Mouse (Mus musculus) forebrain, embryonic 12.5 days (tissue): ENCODE results near the gene 4930470P17Rik. TPM values are rescaled to one million over a fixed set of nuclear protein-coding genes. Genes with fewer than 3 reads are reported as not detected.

ENCODE experiments used
- ATAC-seq: fragments of 200-750 bp; cut with Nextera tagmentation; 2 replicates; pipeline ENCODE4 v1.8.0; 2017; ENCODE audit warnings: moderate TSS enrichment; ENCODE audit not compliant: low FRiP score
- H3K27ac ChIP-seq: fragments of 300-500 bp; sonication (generic); 2 replicates; pipeline ENCODE4 v1.5.1; 2016; ENCODE audit warnings: mild to moderate bottlenecking
- H3K27me3 ChIP-seq: fragments of 300-500 bp; sonication (generic); 2 replicates; pipeline ENCODE4 v1.6.1; 2016; ENCODE audit warnings: mild to moderate bottlenecking
- H3K36me3 ChIP-seq: fragments of 300-500 bp; sonication (generic); replicated peaks from 2 replicates; pipeline ENCODE4 v1.6.1; 2016; ENCODE audit warnings: mild to moderate bottlenecking
- H3K4me1 ChIP-seq: fragments of 300-500 bp; sonication (generic); 2 replicates; pipeline ENCODE4 v1.6.1; 2016
- H3K4me2 ChIP-seq: fragments of 300-500 bp; sonication (generic); 2 replicates; pipeline ENCODE4 v1.6.1; 2016; ENCODE audit warnings: mild to moderate bottlenecking, moderate library complexity
- H3K4me3 ChIP-seq: fragments of 300-500 bp; sonication (generic); replicated peaks from 2 replicates; pipeline ENCODE4 v1.5.1; 2016; ENCODE audit warnings: mild to moderate bottlenecking
- H3K9ac ChIP-seq: fragments of 300-500 bp; sonication (generic); 2 replicates; pipeline ENCODE4 v1.6.1; 2016; ENCODE audit warnings: mild to moderate bottlenecking
- H3K9me3 ChIP-seq: fragments of 300-500 bp; sonication (generic); 2 replicates; pipeline ENCODE4 v1.6.1; 2016
- WGBS: fragments of 180-500 bp; shearing (Covaris S2); methylation state at CpG from one replicate; pipeline ENCODE4 v1.1.7; 2016; 5-methylcytosine and 5-hydroxymethylcytosine counted together
- polyA plus RNA-seq: library from polyadenylated mRNA; unstranded; fragments of >200 nt; fragmentation: Nextera tagmentation; extraction: Ambion mirVana; gene quantifications from 2 replicates; pipeline ENCODE4 v1.2.1, GENCODE M21; 2016

The 4930470P17Rik gene
- polyA plus RNA-seq, 1 experiment from 2014 or later, result not detected

DNA sequence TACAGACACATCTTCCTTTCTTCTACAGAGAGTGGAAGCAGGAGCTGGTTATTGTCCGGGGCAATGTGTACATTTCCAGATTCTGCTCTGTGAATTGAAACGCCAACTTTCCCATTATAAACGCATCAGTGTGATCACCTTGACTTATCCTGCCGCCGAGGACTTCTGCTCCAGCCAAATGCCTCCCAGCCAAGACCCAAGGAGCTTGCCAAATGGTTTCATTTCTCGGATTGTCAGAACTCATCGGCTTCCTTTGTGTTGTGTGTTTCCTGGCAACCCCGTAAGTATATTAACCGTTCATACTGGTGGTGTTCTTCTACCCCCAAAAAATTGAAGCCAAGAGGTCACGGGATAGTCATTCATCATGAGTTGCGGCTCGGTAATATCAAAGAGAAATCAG lies 25.7 kb downstream of the 4930470P17Rik start:
- ATAC-seq, result no peak
- no peak overlapping the region for H3K9ac ChIP-seq

DNA sequence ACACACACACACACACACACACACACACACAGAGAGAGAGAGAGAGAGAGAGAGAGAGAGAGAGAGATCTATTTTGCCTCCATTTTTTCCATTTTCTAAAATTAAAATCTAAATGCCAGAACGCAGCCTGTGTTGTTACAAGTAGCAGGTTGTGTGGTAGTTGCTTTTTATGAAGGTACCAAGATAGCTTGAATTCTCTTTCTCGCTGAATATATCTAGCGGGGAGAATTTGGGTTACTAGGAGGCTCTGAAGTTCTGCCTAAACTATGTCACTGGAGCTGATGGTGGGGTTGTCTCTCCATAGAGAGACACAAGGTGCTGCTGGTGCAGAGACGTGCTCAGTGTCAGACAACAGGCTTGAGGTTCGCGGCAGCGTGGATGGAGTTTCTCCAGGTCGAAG lies 36.8 kb downstream of the 4930470P17Rik start:
- Histone ChIP-seq H3K4me1 (no peaks in the 10 kb centered on the region; the same call in 1 of the 2 replicates), H3K4me2 (no peak overlapping the region), H3K9ac (no peak overlapping the region), H3K27me3 (no peaks in the 10 kb centered on the region), H3K9me3 (no peaks in the 10 kb centered on the region), H3K36me3 (no peaks in the 10 kb centered on the region), H3K4me3 (no peak overlapping the region), H3K27ac (no peak overlapping the region)
- WGBS, result 95% methylated on average over 8 of the region's 8 CpGs
- no peak for ATAC-seq

More for the DNA sequence above, 25.7 kb downstream of the 4930470P17Rik start:
- Histone ChIP-seq H3K4me1 (no peaks in the 10 kb centered on the region), H3K4me2 (no peak overlapping the region), H3K36me3 (no peaks in the 10 kb centered on the region), H3K4me3 (no peak overlapping the region), H3K9me3 (no peaks in the 10 kb centered on the region), H3K27ac (no peak overlapping the region), H3K27me3 (no peaks in the 10 kb centered on the region)
- WGBS, result 93% methylated on average over 12 of the region's 12 CpGs

DNA sequence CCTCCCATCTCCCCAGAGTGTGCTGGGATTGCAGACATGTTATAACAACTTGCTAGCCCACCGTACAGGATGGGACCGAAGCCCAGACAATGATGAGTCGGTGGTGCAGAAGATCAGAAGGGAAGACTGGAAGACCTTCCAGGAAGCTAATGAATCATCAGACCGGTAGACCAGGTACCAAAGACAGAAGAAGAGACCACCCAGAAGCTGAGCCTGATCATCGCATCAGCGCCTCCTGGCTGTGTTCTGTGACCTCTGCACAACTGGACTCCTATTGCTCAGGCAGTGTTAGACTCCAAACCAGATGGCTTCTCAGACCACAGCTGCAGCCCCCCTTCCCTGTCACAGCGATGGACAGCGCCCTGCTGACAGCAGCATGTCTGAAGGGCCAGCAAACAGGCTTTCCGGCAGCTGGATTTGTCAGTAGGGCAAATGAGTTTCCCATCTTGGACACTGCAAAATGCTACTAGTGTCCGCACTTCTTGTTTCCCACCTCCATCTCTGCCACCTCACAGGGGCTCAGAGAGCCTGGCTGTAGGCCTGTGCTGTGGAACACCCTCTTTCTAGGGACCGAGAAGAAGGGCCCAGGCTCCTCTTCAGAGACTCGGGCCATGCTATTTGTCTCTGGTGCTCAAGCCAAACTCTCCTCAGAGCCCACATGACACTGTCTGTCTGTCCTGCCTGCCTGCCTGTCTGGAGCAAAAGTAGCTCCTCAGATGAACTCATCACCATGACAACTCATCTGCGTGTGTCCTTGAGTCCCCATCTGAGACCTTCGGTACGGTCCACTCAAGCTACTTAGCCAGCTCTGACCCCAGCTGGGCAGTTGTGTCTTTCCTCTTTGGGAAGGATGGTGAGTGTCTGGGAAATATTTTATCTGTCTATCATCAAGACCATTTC lies 37.6 kb downstream of the 4930470P17Rik start:
- 84% methylated on average over 15 of the region's 15 CpGs for WGBS
- no peak for ATAC-seq

DNA sequence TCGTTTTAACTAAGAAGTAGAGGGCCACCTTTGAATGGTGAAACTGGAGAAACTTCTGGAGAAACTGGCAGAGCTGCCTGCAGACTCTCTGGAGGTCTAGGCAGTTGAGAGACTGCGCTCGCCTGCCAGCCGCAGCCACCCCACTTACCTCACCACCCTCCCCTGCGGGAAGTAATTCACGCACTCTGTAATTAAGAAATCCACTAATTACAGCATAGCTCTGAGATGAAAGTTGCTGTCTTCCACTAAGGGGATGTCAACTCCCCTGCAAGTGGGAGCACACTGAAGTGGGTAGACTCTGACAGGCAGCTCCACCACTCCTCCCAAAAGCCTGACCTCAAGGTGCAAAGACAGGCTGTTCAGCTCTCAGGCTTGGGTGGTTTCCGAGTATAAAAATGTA lies 49.7 kb downstream of the 4930470P17Rik start:
- Histone ChIP-seq H3K9me3 (no peaks in the 10 kb centered on the region), H3K4me1 (peaks cover 40% of the 10 kb centered on the region), H3K36me3 (no peaks in the 10 kb centered on the region), H3K27ac (no peak overlapping the region), H3K4me2 (no peak overlapping the region), H3K27me3 (peaks cover 8% of the 10 kb centered on the region; the same call in 1 of the 2 replicates), H3K4me3 (no peak overlapping the region), H3K9ac (no peak overlapping the region)
- 42% methylated on average over 7 of the region's 7 CpGs for WGBS
- no peak for ATAC-seq

More for the DNA sequence above, 37.6 kb downstream of the 4930470P17Rik start:
- Histone ChIP-seq H3K4me3 (no peak overlapping the region), H3K36me3 (no peaks in the 10 kb centered on the region), H3K9me3 (no peaks in the 10 kb centered on the region), H3K27me3 (no peaks in the 10 kb centered on the region), H3K4me2 (no peak overlapping the region), H3K9ac (no peak overlapping the region), H3K4me1 (no peaks in the 10 kb centered on the region; the same call in 1 of the 2 replicates), H3K27ac (no peak overlapping the region)

DNA sequence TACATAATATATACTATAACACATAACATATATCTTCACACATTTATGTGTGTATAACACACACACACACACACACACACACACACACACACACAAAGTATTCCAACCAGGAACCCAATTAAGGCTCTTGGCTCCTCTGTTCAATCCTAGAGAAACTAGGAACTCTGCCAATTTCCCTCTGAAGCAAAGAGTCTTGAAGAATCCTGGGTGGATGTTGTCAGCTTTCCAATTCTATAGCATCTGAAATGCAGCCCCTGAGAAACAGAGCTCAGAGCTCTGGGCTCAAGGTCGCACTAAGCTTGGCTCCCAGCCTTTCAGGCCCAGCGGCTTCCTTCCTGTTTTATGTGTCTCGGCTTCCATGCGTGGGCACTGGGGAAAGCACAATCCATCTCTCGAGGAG lies 51.6 kb downstream of the 4930470P17Rik start:
- H3K4me2 ChIP-seq, result no peak overlapping the region
- H3K9ac ChIP-seq, result no peak overlapping the region
- no peaks in the 10 kb centered on the region for H3K27me3 ChIP-seq
- no peaks in the 10 kb centered on the region for H3K36me3 ChIP-seq
- H3K4me1 ChIP-seq, result peaks cover 48% of the 10 kb centered on the region
- no peaks in the 10 kb centered on the region for H3K9me3 ChIP-seq
- 21% methylated on average over 5 of the region's 5 CpGs for WGBS
- peak; percentile 78 for ATAC-seq
- H3K27ac ChIP-seq, result peak overlapping the region; percentile 57; the same call in 1 of the 2 replicates
- H3K4me3 ChIP-seq, result no peak overlapping the region

DNA sequence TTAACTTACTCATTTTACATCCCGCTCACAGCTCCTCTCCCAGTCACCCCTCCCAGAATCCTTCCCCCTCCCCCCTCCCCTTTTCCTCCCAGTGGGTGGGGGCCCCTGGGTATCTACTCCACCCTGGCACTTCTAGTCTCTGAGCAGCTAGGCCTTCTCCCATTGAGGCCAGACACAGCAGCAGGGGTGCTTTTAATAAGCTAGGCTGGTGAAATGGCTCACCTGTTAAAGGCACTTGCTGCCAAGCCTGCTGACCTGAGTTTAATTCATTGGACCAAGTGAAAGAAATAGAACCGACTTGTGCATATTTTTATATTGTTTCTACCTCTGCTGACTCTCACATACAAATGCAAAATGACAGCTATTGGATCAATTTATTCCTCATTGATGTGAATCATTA lies 52.7 kb downstream of the 4930470P17Rik start:
- no peak for ATAC-seq
- Histone ChIP-seq H3K4me1 (peaks cover 48% of the 10 kb centered on the region), H3K4me2 (no peak overlapping the region), H3K36me3 (no peaks in the 10 kb centered on the region), H3K27me3 (no peaks in the 10 kb centered on the region), H3K9me3 (no peaks in the 10 kb centered on the region), H3K9ac (no peak overlapping the region), H3K4me3 (no peak overlapping the region), H3K27ac (peak overlapping the region; percentile 31; the same call in 1 of the 2 replicates)
- 76% methylated on average over 2 of the region's 2 CpGs for WGBS

DNA sequence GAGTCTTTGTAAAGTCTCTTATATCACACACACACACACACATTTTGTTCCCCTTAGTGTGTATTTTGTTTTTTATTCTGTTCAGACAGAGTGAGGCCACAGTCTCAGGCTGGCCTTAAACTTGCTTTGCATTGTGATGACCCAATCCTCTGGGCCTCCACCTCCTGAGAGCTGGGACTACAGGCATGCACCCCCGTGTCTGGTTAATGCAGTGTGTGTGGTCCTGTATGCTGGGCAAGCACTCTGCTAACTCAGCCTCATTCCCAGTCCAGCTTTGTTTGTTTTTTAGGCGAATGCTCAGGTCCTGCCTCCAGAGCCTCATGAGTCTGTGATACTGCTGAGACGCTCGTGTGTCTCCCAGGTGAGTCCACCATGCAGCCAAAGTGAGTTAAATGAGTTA lies 53.8 kb downstream of the 4930470P17Rik start:
- H3K4me2 ChIP-seq, result no peak overlapping the region
- WGBS, result 20% methylated on average over 4 of the region's 4 CpGs
- peaks cover 48% of the 10 kb centered on the region for H3K4me1 ChIP-seq
- H3K27me3 ChIP-seq, result no peaks in the 10 kb centered on the region
- no peak overlapping the region for H3K9ac ChIP-seq
- no peaks in the 10 kb centered on the region for H3K9me3 ChIP-seq
- no peak overlapping the region for H3K4me3 ChIP-seq
- H3K36me3 ChIP-seq, result no peaks in the 10 kb centered on the region
- no peak for ATAC-seq
- H3K27ac ChIP-seq, result 0 out of 2 replicates have a peak overlapping the region, but pooled peaks have one; percentile 31

DNA sequence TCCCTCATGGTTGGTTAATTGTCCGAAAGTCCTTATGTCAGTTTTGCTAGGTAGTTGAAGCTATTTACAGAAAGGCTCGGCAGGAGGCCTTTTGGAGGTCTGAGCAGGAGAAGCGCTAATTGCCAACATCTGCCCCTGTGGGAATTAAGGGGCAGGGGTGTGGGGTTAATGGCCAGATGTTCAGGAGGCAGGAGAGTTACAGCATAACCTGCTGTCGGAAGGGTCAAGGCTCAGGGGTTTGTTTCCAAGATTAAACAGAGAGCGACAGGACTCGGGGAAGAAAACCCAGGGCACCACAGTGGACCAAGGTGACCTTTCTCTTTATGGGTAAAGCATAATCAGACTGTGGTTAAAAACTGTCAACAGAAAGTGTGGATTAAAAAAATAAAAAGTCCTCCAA lies 54.3 kb downstream of the 4930470P17Rik start:
- WGBS, result 10% methylated on average over 6 of the region's 6 CpGs
- H3K27ac ChIP-seq, result no peak overlapping the region
- no peak for ATAC-seq
- H3K4me3 ChIP-seq, result no peak overlapping the region
- H3K9me3 ChIP-seq, result no peaks in the 10 kb centered on the region
- H3K4me1 ChIP-seq, result peaks cover 48% of the 10 kb centered on the region
- no peaks in the 10 kb centered on the region for H3K36me3 ChIP-seq
- no peak overlapping the region for H3K4me2 ChIP-seq
- H3K9ac ChIP-seq, result no peak overlapping the region
- no peaks in the 10 kb centered on the region for H3K27me3 ChIP-seq

DNA sequence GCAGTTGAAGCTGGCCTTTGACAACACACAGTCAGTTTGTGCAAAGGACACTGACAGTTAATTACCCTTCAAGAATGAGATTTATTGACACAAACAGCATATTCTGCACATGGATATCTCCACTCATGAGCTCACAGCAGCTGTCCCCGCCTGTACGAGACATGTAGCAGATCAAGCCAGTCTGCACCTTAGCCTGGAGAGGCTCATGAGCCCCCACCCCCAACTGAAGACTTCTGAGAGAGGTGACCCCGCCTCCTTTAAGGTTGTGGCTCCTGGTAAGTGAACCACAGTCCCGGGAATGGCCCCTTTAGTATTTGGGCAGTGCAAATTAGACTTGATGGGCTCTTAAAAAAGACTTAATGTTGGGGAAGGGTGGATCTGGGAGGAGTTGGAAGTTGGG lies 56.1 kb downstream of the 4930470P17Rik start:
- no peak overlapping the region for H3K4me3 ChIP-seq
- H3K27me3 ChIP-seq, result no peaks in the 10 kb centered on the region
- H3K4me2 ChIP-seq, result no peak overlapping the region
- H3K9ac ChIP-seq, result no peak overlapping the region
- peaks cover 32% of the 10 kb centered on the region for H3K4me1 ChIP-seq
- WGBS, result 63% methylated on average over 4 of the region's 4 CpGs
- no peak for ATAC-seq
- no peaks in the 10 kb centered on the region for H3K36me3 ChIP-seq
- H3K9me3 ChIP-seq, result no peaks in the 10 kb centered on the region
- H3K27ac ChIP-seq, result no peak overlapping the region

DNA sequence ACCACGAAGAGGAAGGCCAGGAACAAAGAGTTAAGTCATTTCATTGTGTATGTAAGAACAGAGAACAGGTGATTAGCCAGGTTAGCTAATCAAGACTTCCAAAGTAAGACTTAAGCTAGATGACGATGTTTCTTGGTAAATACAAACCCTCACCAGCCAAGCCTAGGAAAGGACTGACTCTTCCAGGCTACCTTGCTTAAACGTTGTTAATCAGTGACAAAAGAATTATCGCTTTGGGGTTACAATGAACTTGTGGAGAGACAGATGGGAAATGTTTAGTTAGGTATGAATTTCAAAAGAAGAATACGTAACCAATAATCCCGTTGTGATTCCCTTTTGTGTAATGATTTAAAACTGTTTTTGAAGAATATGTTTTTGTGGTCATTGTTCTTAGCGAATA lies 56.9 kb downstream of the 4930470P17Rik start:
- WGBS, result 84% methylated on average over 7 of the region's 7 CpGs
- Histone ChIP-seq H3K9ac (no peak overlapping the region), H3K36me3 (no peaks in the 10 kb centered on the region), H3K4me2 (no peak overlapping the region), H3K9me3 (no peaks in the 10 kb centered on the region), H3K4me1 (peaks cover 32% of the 10 kb centered on the region), H3K27ac (no peak overlapping the region), H3K4me3 (no peak overlapping the region), H3K27me3 (no peaks in the 10 kb centered on the region)
- ATAC-seq, result no peak

DNA sequence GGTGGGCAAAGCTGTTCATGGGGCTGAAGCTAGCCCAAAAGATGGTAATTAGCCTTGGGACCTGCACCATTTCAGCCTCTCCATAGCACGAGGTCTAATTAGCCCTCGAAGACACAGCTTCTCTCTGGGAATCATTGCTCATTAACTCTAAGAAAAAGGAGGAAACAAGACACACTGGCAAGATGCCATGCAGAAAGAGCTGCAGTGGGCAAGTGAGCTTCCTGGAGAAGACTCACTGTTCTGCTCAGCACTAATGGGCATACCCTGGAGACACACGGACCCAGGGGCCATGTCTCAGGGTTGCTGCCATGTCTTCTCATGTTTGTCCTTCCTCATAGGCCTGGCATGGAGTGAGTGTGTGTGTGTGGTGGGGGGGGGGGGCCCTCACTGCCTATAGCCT lies 57.7 kb downstream of the 4930470P17Rik start:
- H3K9me3 ChIP-seq, result no peaks in the 10 kb centered on the region

DNA sequence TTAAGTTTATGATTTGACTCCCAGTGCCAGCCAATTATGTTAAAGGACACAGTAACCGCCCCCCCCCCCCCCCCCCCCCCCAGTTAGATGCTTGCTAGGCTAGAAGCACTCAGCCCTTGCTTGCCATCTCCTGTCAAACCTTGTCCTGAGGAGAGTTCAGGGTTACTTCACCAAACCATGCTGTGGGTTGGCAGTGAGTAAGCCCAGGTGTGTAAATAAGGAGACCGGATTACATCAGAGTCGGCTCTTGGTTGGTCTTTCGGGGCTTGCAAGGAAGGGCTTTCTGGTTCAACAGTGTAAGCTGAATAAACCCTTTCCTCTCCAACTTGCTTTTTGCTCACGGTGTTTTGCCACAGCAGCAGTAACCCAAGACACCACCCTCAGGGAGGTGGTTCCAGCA lies 58.2 kb downstream of the 4930470P17Rik start:
- no peaks in the 10 kb centered on the region for H3K27me3 ChIP-seq
- no peak overlapping the region for H3K9ac ChIP-seq
- H3K27ac ChIP-seq, result no peak overlapping the region
- ATAC-seq, result no peak
- H3K36me3 ChIP-seq, result no peaks in the 10 kb centered on the region
- no peaks in the 10 kb centered on the region for H3K9me3 ChIP-seq
- WGBS, result 80% methylated on average over 5 of the region's 5 CpGs
- H3K4me2 ChIP-seq, result no peak overlapping the region
- no peak overlapping the region for H3K4me3 ChIP-seq
- peaks cover 24% of the 10 kb centered on the region for H3K4me1 ChIP-seq

More for the DNA sequence above, 57.7 kb downstream of the 4930470P17Rik start:
- H3K36me3 ChIP-seq, result no peaks in the 10 kb centered on the region
- no peak overlapping the region for H3K9ac ChIP-seq
- H3K27ac ChIP-seq, result no peak overlapping the region
- peaks cover 26% of the 10 kb centered on the region for H3K4me1 ChIP-seq
- no peaks in the 10 kb centered on the region for H3K27me3 ChIP-seq
- WGBS, result 46% methylated on average over 3 of the region's 3 CpGs
- H3K4me3 ChIP-seq, result no peak overlapping the region
- no peak overlapping the region for H3K4me2 ChIP-seq
- ATAC-seq, result peak; percentile 67; the same call in 1 of the 2 replicates

DNA sequence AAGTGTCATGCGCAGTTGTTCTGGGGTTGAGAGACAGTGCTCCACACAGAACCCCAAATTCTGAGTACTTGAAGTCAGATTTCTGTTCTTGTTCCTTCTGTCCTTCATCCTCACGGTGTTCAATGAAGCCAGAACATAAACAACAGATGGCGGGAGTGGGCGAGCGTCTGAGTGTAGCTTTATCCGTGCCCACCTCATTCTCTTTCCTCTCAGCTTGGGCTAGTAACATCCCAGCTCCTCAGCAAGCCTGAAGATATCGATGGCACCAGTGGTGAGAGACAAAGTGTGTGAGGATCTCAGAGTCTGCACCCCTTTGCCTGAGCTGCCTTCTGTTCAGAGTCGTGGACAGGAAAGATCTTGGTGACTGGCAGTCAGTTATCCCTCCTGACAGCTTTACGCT lies 62.6 kb downstream of the 4930470P17Rik start:
- WGBS, result 87% methylated on average over 9 of the region's 9 CpGs
- ATAC-seq, result no peak

More for the DNA sequence above, 62.6 kb downstream of the 4930470P17Rik start:
- Histone ChIP-seq H3K4me3 (no peak overlapping the region), H3K27ac (no peak overlapping the region), H3K4me1 (no peaks in the 10 kb centered on the region), H3K36me3 (no peaks in the 10 kb centered on the region), H3K9ac (no peak overlapping the region), H3K4me2 (no peak overlapping the region), H3K9me3 (no peaks in the 10 kb centered on the region), H3K27me3 (no peaks in the 10 kb centered on the region)
